Mouse (Mus musculus): Measurements from ENCODE around the gene Exoc2.
A peak's percentile ranks its signal among the peaks of the same experiment; 100 is the strongest.

The Exoc2 gene

DNA sequence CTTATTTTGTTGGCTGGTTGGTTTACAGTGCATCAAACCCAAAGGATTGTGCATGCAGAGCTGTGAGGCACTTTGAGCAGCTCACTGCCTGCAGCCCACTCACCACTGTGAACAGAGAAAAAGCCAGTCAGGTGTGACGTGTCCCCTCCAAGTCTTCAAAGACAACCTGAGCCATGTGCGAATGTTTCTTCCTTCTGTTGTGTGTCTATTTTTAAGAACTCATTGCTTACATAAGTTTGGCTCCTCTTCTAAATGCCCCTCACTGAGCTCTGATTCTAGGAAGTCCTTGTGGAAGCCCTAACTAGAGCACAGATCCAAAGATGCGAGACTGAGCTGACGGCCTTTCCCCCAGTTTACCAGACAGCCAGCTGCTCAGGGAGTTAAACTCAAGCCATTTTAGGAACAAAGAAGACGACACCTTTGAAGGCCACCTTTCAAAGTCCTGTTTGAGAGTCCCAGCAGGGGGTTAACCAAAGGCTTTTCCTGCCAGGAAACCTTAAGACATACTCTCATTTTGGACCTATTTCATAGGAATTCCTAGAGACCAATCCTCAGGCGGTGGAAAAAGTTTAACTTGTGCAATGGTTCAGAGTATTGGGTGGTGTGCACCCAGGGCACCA lies 79.8 kb downstream of the Exoc2 start:
- DNase-seq (ENCODE audit: low spot score in 2 of 2): no peak

DNA sequence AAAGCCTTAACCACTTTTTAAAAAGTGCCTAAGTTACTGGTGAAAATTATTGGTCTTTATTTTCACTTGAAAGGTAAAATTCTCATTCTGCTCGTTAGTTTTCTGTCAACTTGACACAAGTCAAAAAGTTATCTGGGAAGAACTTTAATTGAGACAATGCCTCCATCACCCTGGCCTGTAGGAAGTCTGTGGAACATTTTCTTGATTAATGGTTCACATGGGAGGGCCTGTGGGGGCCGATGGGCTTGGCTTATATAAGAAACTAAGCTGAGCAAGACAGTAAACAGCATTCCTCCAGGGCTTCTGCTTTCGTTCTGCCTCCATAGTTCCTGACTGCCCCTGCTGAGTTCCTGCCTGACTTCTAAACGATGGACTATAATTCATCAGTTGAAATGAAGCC lies 81.6 kb downstream of the Exoc2 start:
- DNase-seq (ENCODE audit: low spot score in 2 of 2): no peak

DNA sequence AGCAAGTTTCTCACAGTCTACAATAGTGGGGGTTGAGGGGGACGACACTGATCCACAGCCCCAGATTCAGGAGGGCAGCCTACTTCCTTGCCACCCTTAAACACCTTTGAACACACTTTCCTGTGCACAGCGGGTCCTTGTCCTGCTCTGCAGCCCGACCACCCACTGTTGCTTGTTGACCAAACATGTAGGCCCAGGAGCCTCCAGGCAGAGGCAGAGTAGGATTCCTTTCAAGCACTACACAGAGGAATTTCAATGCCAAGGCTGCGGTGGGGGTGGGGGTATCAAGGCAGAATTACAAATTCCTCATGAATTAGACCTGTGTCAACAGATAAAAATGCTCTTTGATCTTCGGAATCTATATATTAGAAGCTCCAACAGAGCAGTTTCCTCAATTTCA lies 82.7 kb downstream of the Exoc2 start:
- no peak for DNase-seq (ENCODE audit: low spot score in 2 of 2)

DNA sequence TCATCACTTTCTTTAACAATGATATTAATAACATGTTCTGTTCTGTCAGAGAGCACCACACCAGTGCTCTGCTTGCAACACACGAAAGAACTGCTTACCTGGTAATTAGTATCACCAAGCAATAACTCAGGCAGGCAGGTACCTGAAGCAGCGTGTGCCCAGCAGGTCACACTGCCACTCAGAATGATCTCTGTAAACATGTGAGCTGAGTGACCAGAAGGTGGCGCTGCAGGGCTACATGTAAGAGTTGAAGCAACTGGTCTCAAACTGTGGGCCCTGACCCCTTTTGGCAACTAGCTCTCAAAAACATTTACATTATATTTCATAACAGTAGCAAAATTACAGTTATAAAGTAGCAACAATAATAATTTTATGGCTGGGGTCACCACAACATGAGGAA lies 85.4 kb downstream of the Exoc2 start:
- peak; percentile 70 to 77 for DNase-seq (ENCODE audit: low spot score in 2 of 2)

DNA sequence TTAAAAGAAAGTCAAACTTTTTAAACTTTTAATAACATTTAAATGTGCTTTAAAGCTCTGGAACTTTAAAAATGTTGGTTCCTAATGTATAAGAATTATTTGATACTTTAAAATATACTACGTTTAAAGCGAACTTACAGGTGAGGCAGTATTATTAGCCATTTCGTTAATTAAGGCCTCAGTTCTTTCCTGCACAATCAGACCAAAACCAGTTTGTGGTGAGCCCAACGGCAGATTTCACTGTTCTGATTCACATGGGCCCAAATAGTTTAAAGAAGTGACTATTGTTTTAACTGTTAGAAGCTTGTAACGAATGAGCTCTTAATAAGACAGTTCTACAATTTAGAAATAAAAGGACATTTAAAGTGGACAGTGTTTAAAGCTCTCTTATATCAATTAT lies 93.6 kb downstream of the Exoc2 start:
- no peak for DNase-seq (ENCODE audit: low spot score in 2 of 2)

DNA sequence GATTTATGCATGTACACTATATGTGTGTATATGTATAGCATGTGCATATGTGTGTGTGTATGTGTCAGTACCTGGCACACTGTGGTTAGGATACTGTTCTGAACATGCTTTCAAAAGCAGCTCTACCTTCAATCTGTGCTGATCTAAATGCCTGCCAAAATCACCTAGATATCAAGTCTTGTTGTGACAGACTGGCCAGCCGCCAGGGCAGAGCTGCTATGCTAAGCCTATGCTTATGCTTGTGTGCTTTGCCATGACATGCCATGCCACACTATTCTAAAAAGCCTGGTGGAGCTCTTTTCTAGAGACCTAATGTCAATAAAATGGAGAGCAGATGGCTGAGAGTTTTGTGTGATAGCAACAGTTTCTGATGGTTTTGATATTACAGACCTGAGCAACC lies 94.0 kb downstream of the Exoc2 start:
- DNase-seq (ENCODE audit: low spot score in 2 of 2): peak in 1 of 2 experiments; percentile 11

DNA sequence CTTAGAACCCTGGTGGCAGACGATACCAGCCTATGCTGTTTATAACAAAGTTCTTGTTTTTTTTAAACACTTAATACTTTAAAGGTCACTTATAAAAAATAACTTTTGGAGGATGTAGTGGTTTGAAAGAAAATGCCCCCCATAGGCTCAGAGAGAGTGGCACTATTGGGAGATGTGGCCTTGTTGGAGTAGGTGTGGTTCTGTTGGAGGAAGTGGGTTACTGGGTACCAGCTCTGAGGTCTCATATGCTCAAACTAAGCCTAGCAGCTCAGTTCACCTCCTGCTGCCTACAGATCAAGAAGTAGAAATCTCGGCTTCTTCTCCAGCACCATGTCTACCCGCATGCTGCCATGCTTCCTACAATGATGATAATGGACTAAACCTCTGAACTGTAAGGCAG lies 98.1 kb downstream of the Exoc2 start:
- no peak for DNase-seq (ENCODE audit: low spot score in 2 of 2)

DNA sequence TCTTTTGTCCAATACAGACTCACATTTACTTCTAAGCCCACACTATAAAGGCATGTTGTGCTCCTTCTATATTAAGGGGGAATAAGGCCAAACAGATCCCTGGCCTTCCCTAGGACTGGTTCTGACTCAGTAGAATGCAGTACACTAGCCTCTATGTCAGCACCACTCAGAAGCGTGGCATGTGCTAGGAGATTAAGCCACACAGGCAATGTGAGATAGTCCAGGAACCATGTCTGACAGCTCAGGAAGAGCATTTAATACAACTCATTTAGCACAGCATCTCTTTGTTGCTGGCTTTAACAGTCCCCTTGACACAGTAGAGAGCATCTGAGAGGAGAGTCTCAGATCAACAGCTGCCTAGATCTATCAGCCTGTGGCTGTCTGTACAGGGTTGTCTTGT lies 100.4 kb downstream of the Exoc2 start:
- DNase-seq (ENCODE audit: low spot score in 2 of 2): no peak

DNA sequence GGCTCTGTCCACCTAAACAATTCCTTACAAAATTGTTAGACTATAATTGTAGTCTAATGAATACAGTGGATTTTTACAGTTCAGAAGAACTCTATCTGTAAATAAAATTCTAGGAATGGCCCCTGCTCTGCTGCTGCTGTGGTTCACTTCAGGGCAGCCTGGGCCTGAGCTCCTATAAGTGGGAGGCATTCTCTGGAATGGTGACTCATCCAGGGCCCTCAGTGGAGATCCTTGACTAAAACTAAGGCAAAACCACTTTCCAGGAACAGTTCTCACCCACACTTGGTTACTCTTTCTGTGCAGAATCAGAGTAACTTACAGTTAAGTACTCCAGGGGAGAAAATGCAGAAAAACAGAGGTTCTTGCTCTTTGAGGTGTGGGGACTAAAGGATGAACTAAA lies 108.4 kb downstream of the Exoc2 start:
- no peak for DNase-seq (ENCODE audit: low spot score in 2 of 2)

DNA sequence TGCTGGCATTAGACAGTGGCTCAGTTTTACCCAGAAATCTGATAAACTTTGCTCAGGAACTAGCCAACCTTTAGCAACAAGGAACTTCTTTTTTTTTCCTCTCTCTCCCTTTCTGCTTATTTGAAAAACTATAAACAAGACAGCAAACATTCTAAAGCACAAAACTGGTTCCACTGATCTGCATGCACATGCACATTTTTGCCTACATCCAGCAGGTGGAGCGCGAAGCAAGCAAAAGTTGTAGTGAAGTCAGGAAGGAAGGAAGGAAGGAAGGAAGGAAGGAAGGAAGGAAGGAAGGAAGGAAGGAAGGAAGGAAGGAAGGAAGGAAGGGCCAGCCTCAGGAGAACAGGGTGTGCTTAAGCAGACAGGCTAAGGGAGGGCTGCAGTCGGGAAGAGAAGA lies 109.9 kb downstream of the Exoc2 start:
- DNase-seq (ENCODE audit: low spot score in 2 of 2): no peak

DNA sequence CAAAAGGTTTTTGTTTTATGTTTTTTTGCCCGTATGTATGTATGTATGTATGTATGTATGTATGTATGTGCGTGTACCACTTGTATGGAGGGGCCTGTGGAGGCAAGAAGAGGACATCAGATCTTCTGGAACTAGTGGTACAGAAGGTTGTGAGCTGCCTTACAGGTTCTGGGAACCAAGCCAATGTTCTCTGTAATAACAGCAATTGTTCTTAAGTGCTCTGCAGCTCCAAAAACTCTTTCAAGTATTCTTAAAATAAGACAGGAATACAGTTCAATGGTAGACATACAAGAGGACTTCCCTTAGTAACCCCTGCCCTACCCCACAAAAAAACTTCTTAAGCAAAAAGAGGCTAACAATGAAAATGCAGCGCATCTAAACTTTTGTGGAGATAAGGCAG lies 115.5 kb downstream of the Exoc2 start:
- no peak for DNase-seq (ENCODE audit: low spot score in 2 of 2)

DNA sequence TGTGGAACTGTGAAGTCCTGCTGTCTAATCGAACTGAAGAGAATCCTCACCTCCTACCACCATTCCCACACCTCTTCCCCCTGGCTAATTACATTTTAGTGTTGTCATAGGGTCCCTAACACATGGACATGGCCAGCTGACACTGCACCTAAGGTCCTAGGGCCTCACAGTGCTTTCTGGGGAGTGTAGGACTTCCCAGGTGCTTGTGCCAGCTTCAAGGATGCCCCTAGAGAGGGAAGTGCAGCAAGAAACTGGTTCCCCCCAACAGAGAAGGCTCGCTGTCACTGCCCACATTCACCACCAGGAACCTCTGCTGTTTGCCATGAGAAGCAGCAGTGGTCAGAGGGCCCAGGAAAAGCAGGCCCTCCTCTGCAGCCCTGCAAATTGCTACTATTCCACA lies 123.2 kb downstream of the Exoc2 start:
- DNase-seq (ENCODE audit: low spot score in 2 of 2): no peak

DNA sequence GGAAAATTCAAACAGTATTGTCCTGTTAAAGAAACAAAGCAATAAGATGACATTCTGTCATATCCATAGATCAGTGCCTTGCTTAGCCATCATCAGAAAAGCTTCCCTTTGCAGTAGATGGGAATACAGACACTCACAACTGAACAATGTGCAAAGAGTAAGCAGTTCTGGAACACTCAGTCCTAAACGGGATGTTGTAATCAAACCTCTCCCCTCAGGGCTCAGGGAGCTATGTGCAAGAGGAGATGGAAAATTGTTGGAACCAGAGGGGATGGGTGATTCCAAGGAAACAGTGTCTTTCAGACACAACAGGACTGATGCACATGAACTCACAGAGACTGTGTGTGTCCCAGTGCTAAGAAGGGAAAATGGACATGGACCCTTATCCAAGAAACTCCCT lies 125.9 kb downstream of the Exoc2 start:
- DNase-seq (ENCODE audit: low spot score in 2 of 2): no peak

DNA sequence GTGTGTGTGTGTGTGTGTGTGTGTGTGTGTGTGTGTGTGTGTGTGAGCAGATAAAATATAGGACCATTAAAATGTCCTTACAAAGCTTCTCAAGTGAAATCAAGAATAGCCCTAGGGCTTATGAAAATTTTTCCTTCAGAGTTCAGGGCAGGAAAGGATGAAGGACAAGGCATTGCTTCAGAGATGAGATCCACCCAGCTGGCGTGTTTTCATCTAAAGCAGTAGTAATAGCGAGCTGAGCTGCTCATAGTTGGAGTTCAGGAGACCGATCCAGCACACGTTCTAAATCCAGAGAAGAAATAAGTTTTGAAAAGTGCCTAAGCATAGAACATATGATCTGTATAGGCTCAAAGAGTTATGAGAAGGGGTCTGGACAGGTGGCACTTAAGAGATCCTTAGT lies 127.4 kb downstream of the Exoc2 start:
- no peak for DNase-seq (ENCODE audit: low spot score in 2 of 2)

DNA sequence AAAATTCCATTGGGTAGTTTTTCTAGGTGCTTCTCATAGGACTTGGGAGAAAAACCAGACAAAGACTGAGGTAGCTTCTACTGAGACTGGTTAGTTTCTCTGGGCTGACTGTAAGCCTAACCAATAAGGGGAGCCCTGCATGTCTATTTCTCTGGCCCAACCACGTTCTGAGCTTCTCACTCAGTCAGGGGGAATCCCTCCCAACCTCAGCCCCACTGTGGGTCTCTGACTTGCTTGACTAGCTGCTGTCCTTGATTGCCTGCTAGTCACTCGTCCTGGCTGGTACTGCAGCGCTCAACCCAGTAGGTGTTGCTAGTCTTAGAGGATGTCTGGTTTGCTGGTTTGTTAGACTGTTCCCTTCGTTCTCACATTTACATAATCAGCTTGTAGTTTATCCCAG lies 130.8 kb downstream of the Exoc2 start:
- no peak for DNase-seq (ENCODE audit: low spot score in 2 of 2)

DNA sequence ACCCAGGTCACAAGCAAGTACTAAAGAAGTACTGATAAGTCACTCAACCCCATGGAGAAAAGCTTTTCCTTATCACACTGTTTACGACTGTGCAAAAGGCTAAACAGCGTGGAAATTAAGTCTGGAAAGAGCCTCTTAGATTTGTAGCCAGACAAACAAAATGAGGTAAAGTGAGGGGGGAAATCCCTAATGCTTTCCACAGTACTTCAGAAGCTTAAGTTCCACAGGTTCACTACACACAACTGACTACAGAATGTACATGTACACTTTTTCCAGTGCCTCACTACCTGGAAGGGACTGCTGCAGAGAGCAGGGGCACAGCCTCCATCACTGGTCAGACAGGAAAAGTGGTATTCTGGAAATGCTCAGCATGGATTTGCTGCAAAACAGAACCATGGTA lies 132.1 kb downstream of the Exoc2 start:
- DNase-seq (ENCODE audit: low spot score in 2 of 2): no peak

DNA sequence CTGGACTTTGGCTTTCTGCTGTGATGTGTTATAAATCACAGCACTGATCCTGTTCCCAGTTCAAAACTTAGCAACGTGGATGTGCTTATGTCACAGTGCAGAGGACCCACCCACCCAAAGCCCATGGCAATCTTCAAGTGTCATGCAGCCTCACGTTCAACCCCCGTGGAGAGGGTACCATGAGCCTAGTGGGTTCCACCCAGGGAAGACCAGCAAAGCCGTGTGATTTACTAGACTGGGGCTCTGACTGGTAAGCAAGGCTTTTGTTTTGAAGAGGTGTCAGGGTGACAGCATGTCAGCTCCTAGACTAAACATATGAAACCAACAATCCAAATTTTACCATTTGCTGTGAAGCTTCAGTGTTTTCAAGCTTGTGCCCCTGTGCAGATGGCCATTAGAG lies 132.6 kb downstream of the Exoc2 start:
- DNase-seq (ENCODE audit: low spot score in 2 of 2): no peak

DNA sequence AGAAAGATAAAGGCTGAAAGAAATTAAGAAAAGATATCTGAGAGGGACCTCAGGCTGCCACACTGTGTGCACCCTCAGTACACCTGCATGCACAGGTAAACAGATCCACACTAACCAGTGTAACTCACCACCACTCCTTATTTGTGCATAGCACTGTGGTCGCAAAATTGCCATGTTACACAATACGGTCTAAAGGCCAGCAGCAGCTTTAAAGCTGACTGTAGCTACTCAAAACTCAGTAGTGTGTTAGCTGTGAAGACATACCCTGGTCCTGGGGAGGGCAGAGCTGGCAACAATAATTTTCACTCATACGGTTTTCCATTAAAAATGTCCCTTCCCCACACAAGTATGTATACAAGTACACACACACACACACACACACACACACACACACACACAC lies 133.2 kb downstream of the Exoc2 start:
- DNase-seq (ENCODE audit: low spot score in 2 of 2): no peak

DNA sequence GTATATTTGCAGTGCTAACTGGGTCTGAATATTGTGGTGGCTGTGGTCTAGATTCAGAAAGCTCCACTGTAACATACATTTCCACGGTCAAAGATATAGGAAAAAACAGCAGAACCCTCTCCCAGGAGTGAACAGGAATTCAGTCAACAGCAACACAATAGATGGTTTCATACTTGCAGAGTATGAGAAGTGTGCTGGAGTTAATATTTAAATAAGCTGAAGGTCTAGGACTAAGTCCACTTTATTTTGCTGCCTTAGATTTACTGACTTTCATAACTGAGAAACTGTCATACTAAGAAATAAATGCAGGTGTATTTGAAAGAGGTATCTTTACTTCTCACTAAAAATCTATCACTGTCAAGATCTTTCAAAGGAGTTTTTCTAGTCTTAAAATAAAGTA lies 137.6 kb downstream of the Exoc2 start:
- DNase-seq (ENCODE audit: low spot score in 2 of 2): no peak

DNA sequence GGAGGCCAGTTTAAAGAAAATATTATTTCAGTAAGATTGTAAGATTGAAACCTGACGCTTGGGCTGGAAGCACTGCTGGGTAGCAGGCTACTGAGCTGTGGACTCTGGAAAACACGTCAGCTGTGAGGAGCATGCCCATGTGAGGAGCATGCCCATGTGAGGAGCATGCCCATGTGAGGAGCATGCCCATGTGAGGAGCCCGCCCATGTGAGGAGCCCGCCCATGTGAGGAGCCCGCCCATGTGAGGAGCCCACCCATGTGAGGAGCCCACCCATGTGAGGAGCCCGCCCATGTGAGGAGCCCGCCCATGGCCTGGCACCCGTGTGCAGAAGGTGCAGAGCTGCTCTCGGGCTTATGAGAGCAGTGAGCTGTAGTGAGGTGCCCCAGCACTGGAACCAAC lies 139.0 kb downstream of the Exoc2 start:
- DNase-seq (ENCODE audit: low spot score in 2 of 2): no peak

DNA sequence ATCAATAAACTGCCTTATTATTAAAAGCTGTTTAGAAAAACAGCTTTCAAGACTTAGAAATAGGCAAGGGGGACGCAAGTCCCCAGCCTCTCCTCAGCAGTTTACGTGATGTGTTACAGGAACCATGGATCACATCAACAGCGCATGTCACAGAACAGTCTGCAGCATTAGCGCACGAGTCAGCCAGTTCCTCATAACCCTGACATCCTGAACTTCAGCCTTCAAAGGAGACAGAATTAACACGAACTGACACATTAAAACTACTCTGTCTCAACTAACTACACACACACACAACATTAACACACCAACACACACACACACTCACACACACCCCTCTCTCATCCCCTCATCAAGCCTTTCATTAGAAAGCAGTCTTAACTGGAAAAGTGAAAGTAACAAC lies 139.5 kb downstream of the Exoc2 start:
- no peak for DNase-seq (ENCODE audit: low spot score in 2 of 2)

DNA sequence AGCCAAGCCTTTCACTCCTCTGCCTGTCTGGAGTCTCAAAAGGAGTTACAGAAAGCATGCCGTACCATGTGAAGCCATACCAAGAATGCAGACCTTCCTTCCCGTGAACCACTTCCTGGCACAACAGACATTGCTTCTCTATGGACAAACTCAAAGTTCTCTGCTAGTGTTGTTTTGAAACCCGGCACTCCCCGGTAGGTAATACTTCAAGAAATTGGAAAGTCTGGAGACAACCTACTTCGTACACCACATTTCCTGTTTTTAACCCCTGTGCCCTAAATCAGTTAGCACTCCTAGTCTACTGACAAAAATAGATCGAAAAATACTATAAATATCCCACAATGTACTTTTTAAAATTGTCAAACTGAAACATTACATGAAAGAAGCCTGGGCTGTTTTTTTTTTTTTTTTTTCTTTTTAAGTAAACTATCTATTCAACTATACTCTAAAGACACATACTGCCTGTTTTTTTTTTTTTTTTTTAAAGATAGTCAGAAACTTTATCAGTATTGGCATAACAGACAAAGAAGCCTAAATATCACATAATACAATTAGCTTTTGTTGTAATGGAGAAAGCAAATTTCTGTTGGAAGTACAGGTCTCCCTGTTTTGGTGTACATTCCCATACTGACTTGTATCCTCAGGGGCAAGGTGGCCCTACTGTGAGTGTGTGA lies 140.3 kb downstream of the Exoc2 start:
- DNase-seq (ENCODE audit: low spot score in 2 of 2): no peak

DNA sequence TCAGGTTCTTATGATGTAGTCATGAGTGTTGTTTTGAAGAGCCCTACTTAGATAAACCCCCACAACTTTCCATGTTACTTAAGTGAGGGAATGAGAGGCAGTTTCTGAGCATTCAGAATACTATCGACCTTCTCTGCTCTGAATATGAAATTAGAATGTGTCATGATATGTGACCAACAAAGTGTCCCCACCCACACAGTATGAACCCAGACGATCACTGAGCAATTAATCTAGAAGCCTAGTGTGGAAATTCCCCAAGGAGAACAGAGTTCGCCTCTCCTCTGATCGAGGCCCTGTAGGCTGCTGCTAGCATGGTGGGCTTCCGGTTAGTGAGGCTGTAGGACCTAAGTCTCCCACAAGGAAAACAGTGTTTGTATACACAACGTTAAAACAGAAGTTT lies 142.5 kb downstream of the Exoc2 start:
- DNase-seq (ENCODE audit: low spot score in 2 of 2): no peak

DNA sequence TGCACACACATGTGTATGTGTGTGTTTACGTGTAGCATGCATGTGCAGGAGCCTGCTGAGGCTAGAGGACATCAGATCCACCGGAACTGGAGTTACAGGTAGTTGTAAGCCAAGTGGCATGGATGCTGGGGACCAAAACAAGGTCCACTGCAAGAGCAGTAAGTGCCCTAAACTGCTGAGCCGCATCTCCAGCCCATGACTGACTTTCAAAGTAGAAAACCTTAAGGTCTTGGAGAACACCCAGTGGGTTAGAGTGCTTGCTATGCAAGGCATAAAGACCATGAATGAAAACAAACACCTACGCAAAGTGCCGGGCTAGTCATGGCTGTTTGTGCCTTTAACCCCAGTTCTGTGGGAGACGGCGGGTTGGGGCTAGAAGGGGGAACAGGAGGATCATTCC lies 147.4 kb downstream of the Exoc2 start:
- no peak for DNase-seq (ENCODE audit: low spot score in 2 of 2)

Measured in cerebellum, postnatal 4 days (tissue).